Mouse (Mus musculus) embryonic fibroblast, embryonic 13.5 days (primary cell): ENCODE results near the gene Cdc42bpg.

Experiments used
- CTCF ChIP-seq: IDR thresholded peaks from 2 replicates; pipeline ENCODE4 v1.5.1; 2011; ENCODE audit warnings: mild to moderate bottlenecking, control low read depth, low read length, moderate library complexity, borderline replicate concordance; ENCODE audit not compliant: insufficient read depth
- POLR2A ChIP-seq: IDR thresholded peaks from 2 replicates; pipeline ENCODE4 v1.6.1; 2011; ENCODE audit warnings: low read depth, mild to moderate bottlenecking, control low read depth, low read length, moderate library complexity

- TF ChIP-seq POLR2A = no peak
- TF ChIP-seq CTCF = no peak
These were observed 5.8 kb upstream of the Cdc42bpg start for GRCm38 (mm10) chr19:6300402-6300841.
